Mouse (Mus musculus) activated CD4-positive, CD25-positive, alpha-beta regulatory T cell, adult 9 weeks (primary cell): ENCODE measurements around the gene Olfr6. TPM values are rescaled to one million over a fixed set of nuclear protein-coding genes. Genes with fewer than 3 reads are reported as not detected.

ENCODE experiments used
- polyA plus RNA-seq: library from polyadenylated mRNA; unstranded; fragments of 100-300 nt; shearing (Covaris generic); gene quantifications from one replicate; pipeline ENCODE4 v1.2.1, GENCODE M21; 2017

Gene Olfr6
- not detected for polyA plus RNA-seq

GRCm38 (mm10) chr7:106963837-106964236 is at the start of gene Olfr6:
Gene Olfr6 (minus strand): TSS chr7:106963937.

DNA sequence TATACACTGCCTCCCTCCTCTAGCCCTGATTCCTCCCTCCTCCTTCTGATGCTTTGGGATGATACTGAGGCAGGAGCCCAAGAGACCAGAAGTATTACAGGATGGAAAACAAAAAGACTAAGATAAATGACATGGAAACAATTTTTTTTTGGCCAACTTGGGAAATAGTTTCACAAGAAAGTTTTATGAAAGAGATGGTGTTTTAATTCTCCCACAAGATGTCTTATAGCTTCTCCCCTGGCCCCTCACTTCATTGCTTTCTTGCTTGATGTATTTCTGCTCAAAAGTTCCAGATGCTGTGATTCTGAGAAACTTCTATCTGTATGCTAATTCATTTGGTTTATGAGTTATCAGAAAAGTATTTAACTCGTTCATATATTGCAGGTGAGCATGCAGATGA is 42.2 kb upstream of the Olfr6 start, which contains the start of gene Olfr2:
Gene Olfr2, minus strand, starts transcription at position 101 of the 400 bp plus-strand sequence.

GRCm38 (mm10) chr7:106975353-106975752 is 11.6 kb upstream of the Olfr6 start, which contains the start of gene Olfr711:
Gene Olfr711 (minus strand): TSS chr7:106975453.

DNA sequence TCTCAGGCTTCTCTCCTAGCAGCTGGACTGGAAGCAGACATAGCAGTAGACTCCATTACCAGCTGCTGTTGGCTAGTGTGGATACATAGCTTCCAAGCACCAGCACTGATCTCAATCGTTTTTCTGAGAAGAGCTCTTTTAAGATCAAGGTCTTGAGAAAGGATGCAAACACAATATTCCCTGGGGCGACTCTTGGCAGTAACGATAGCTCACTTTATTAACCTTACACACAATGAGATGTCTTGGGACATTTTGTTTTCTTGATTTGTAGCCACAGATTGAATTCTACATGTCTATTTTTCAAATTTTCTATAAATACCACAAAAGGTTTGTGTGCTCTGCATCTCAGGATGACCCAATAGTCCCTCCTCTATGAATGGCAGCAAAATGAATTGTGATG is 15.5 kb downstream of the Olfr6 start, which contains the start of gene Olfr710:
Gene Olfr710, minus strand, starts transcription at position 101 of the 400 bp plus-strand sequence.

DNA sequence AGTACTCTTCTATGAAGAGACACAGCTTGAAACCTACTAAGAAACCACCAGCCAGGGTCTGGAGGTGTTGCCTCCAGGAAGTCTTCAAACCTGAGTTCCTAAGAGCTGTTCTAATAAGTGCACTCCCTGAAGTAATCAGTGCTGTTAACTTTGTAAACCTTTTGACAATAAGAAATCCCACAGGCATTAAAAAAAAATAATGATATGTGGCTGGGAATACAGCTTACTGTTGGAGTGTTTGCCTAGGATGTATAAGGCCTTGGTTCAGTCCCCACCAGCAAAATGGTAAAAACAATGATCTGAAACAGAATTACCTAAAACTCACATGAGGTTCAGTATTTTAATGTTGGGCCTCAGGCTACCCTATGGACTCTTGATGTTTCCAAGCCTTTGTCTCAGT is 31.6 kb downstream of the Olfr6 start, which contains the start of gene Olfr709-ps1:
Gene Olfr709-ps1, minus strand, starts transcription at position 101 of the 400 bp plus-strand sequence.

GRCm38 (mm10) chr7:106907676-106908075 is 56.1 kb downstream of the Olfr6 start, which contains the start of gene Olfr1532-ps1:
Gene Olfr1532-ps1 (plus strand): TSS chr7:106908001.

Other genes with a start within 250 kb of the Olfr6 start
- gene Olfr695, start 247.5 kb downstream of the Olfr6 start, polyA plus RNA-seq = not detected
- not detected for gene Olfr697, start 221.5 kb downstream of the Olfr6 start, polyA plus RNA-seq
- gene Olfr698, start 208.5 kb downstream of the Olfr6 start, polyA plus RNA-seq = not detected
- not detected for gene Olfr699, start 170.7 kb downstream of the Olfr6 start, polyA plus RNA-seq
- not detected for gene Olfr700, start 155.1 kb downstream of the Olfr6 start, polyA plus RNA-seq
- gene Olfr701, start 149.8 kb downstream of the Olfr6 start, polyA plus RNA-seq = not detected
- not detected for gene Olfr702, start 130.0 kb downstream of the Olfr6 start, polyA plus RNA-seq
- gene Olfr703, start 120.6 kb downstream of the Olfr6 start, polyA plus RNA-seq = not detected
- gene Olfr704, start 100.8 kb downstream of the Olfr6 start, polyA plus RNA-seq = not detected
- not detected for gene Olfr705, start 87.0 kb downstream of the Olfr6 start, polyA plus RNA-seq
- not detected for gene Olfr706, start 75.8 kb downstream of the Olfr6 start, polyA plus RNA-seq
- gene Olfr707, start 62.7 kb downstream of the Olfr6 start, polyA plus RNA-seq = not detected
- gene Olfr1532-ps1, start 55.9 kb downstream of the Olfr6 start, polyA plus RNA-seq = not detected
- gene Olfr709-ps1, start 31.7 kb downstream of the Olfr6 start, polyA plus RNA-seq = not detected
- gene Olfr710, start 15.6 kb downstream of the Olfr6 start, polyA plus RNA-seq = not detected
- not detected for gene Olfr711, start 11.5 kb upstream of the Olfr6 start, polyA plus RNA-seq
- not detected for gene Olfr2, start 42.1 kb upstream of the Olfr6 start, polyA plus RNA-seq
- gene Olfr713, start 67.2 kb upstream of the Olfr6 start, polyA plus RNA-seq = not detected
- gene Olfr714, start 107.0 kb upstream of the Olfr6 start, polyA plus RNA-seq = not detected
- gene Olfr17, start 129.3 kb upstream of the Olfr6 start, polyA plus RNA-seq = not detected
- not detected for gene Olfr715b, start 146.4 kb upstream of the Olfr6 start, polyA plus RNA-seq
- gene Olfr715, start 167.1 kb upstream of the Olfr6 start, polyA plus RNA-seq = not detected
- gene Olfr716, start 174.4 kb upstream of the Olfr6 start, polyA plus RNA-seq = not detected
- not detected for gene Nlrp14, start 203.1 kb upstream of the Olfr6 start, polyA plus RNA-seq
- gene Rbmxl2, start 245.5 kb upstream of the Olfr6 start, polyA plus RNA-seq = not detected